Mouse (Mus musculus): ENCODE results near the gene Pard3. TPM values are rescaled to one million over a fixed set of nuclear protein-coding genes. Genes with fewer than 3 reads are reported as not detected.

The Pard3 gene
- polyA plus RNA-seq, 1 experiment from 2014 or later: 38.3 TPM

DNA sequence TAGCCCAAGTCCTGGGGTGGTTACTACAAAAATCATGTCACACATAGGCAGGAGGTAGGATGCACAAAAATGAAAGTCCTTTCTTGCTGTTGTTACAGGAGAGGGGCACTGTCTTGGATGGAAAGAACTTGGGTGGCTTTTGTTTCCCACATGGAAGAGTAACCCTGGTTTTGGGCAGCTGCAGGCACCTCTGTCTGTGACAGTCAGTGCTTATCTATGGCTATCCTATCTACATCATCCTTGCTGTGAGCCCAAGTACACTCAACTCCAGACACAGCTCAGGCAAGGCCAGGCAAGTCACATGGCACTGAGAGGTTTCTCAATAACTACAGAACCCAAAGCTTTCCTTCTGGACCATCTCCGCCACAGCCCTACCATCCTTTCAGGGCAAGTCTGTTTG, 506.8 kb downstream of the Pard3 start:
- Histone ChIP-seq H3K27ac (no peak overlapping the region), H3K4me2 (replicated peaks) (no peak overlapping the region), H3K4me3 (no peak overlapping the region), H3K4me1 (no peaks in the 10 kb centered on the region), H3K9ac (no peak overlapping the region), H3K36me3 (no peaks in the 10 kb centered on the region), H3K9me3 (replicated peaks) (no peaks in the 10 kb centered on the region), H3K27me3 (no peaks in the 10 kb centered on the region)
- ATAC-seq (ENCODE audit: low FRiP score): no peak
- 95% methylated on average over 1 of the region's 1 CpGs for WGBS

DNA sequence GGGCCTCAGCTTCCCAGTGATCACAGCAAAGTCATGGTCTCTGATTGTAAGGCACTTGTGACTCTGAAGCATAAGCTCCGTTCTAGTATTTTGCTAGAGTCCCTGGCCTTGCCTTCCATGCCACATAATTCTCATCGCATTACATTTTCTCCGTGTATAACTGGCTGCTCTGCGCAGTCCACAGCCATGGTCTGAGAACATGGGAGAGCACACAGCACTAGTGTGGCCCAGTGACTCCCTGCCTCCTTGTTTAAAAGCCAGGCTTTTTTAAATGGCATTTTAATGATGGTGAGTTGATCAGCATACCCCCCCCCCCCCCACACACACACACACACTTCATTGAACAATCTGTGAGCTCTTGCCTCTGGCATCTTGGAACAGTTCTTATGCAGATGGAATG, 508.8 kb downstream of the Pard3 start:
- Histone ChIP-seq H3K36me3 (no peaks in the 10 kb centered on the region), H3K4me3 (no peak overlapping the region), H3K4me2 (replicated peaks) (no peak overlapping the region), H3K27me3 (no peaks in the 10 kb centered on the region), H3K27ac (no peak overlapping the region; the same call in 1 of the 2 replicates), H3K9me3 (replicated peaks) (no peaks in the 10 kb centered on the region), H3K9ac (no peak overlapping the region), H3K4me1 (no peaks in the 10 kb centered on the region)
- 83% methylated on average over 4 of the region's 4 CpGs for WGBS
- no peak for ATAC-seq (ENCODE audit: low FRiP score)

DNA sequence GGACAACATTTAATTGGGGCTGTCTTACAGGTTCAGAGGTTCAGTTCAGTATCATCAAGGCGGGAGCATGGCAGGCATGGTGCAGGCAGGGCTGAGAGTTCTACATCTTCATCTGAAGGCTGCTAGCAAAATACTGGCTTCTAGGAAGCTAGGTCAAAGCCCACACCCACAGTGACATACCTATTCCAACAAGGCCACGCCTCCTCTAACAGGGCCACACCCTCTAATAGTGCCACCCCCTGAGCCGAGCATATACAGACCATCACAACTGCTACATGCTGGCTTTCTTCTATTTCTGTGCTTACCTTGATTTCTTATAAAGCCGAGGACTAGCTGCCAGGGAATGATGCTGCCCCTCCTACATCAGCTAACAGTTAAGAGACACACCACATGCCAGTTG, 513.0 kb downstream of the Pard3 start:
- Histone ChIP-seq H3K4me3 (no peak overlapping the region), H3K27ac (no peak overlapping the region), H3K4me1 (no peaks in the 10 kb centered on the region), H3K9ac (no peak overlapping the region), H3K36me3 (no peaks in the 10 kb centered on the region), H3K27me3 (no peaks in the 10 kb centered on the region), H3K9me3 (replicated peaks) (no peaks in the 10 kb centered on the region), H3K4me2 (replicated peaks) (no peak overlapping the region)
- ATAC-seq (ENCODE audit: low FRiP score): no peak
- WGBS: 94% methylated on average over 4 of the region's 4 CpGs

DNA sequence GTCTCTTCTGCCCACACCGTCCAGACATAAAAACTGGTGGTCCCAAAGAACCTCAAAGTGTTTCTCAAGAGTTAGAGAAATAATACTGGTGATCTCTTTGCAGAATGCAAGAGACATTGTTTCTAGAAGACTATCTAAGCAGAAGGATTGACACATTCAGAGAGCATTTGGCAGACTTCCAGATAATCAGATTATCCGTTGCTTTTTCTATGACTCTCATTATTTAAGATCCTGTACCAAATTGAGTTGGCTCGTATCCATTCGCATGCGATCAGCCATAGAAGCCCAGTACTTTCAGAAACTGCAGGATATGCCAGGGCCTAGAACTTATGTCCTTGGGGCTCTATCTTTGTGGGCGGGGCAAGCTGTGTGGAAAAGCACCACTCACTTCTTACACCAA, 514.0 kb downstream of the Pard3 start:
- Histone ChIP-seq H3K9ac (no peak overlapping the region), H3K4me1 (no peaks in the 10 kb centered on the region), H3K9me3 (replicated peaks) (no peaks in the 10 kb centered on the region), H3K36me3 (no peaks in the 10 kb centered on the region), H3K4me2 (replicated peaks) (no peak overlapping the region), H3K4me3 (no peak overlapping the region), H3K27ac (no peak overlapping the region), H3K27me3 (no peaks in the 10 kb centered on the region)
- 83% methylated on average over 6 of the region's 6 CpGs for WGBS
- ATAC-seq (ENCODE audit: low FRiP score): no peak

DNA sequence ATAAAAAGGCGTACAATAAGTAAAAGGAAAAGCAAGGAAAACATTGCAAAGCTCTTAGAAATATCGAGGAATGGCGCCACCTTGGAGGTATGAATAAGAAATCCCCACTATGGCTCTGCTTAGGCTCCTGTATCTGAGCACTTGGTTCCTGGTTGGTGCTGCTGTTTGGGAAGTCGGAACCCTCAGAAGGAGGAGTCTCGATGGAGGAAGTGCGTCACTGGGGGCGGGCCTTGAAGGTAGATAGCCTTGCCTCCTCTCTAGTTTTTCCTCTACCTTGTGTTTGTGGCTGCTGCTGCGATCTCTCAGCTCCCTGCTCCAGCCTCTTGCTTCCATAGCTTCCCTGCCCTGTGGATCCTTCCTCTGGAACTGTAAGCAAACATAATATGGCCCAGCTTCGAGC, 515.7 kb downstream of the Pard3 start:
- ATAC-seq (ENCODE audit: low FRiP score): no peak
- no peak overlapping the region for H3K27ac ChIP-seq
- no peak overlapping the region for H3K4me2 ChIP-seq (replicated peaks)
- 89% methylated on average over 9 of the region's 9 CpGs for WGBS
- H3K4me1 ChIP-seq: no peaks in the 10 kb centered on the region
- no peak overlapping the region for H3K4me3 ChIP-seq
- no peaks in the 10 kb centered on the region for H3K9me3 ChIP-seq (replicated peaks)
- H3K36me3 ChIP-seq: no peaks in the 10 kb centered on the region
- H3K27me3 ChIP-seq: no peaks in the 10 kb centered on the region
- no peak overlapping the region for H3K9ac ChIP-seq

DNA sequence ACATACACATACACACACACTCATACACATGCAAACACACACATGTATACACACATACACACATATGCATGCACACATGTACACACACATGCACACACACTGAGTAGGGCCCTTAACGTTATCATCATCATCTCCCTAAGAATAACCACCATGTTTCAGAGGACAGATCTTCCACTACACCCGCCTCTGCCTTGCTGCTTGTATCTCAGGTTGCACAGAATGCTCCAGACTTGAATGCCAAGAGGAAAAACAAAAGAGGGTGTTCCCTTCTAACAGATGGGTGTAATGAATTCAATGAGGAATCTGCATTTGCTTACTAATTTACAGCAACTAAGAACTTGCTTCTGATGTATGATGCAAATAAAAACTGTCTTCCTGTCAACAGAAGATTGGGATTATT, 519.7 kb downstream of the Pard3 start:
- no peaks in the 10 kb centered on the region for H3K9me3 ChIP-seq (replicated peaks)
- H3K4me1 ChIP-seq: peaks cover 4% of the 10 kb centered on the region; the same call in 1 of the 2 replicates
- no peak overlapping the region for H3K27ac ChIP-seq
- no peak overlapping the region for H3K9ac ChIP-seq
- no peak overlapping the region for H3K4me3 ChIP-seq
- no peaks in the 10 kb centered on the region for H3K36me3 ChIP-seq
- H3K4me2 ChIP-seq (replicated peaks): no peak overlapping the region
- ATAC-seq (ENCODE audit: low FRiP score): no peak
- 72% methylated on average over 2 of the region's 2 CpGs for WGBS
- H3K27me3 ChIP-seq: no peaks in the 10 kb centered on the region

DNA sequence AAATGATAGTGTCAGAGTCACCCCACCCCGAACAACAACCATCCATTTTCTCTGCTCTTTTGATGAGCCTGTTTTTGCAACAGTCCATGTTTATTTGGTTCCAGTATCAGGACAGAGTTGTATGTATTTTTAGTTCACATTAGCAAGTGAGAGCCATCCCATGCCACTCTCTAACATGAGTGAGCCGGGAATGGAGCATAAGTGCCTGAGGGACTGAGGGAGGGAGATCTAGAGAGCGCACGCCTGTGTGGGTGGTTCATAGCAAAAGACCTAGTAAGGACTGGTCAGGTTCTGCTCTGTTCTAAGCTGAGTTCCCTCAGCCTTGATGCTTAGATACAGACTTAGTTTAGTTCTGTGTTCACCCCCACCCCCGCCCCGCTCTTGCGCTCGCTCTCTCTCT, 521.9 kb downstream of the Pard3 start:
- H3K27ac ChIP-seq: no peak overlapping the region
- no peak overlapping the region for H3K9ac ChIP-seq

DNA sequence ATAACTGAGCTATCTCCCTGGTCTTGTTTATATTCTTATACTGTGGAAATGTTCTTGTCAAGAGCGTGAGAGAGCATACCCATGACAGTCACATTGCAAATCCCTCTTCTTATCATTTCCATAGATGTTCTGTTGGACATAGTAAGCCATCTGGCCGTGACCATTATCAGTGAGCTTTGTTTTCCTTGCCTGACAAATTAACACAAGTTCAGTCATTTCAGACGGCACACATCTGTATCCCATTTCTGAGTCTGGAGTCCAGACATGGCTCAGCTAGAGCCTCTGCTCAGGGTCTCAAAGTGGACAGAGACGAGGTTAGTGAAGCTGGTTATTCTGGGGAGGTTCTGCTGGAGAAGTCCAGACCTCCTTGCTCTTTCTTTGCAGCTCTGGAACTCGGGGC, 523.0 kb downstream of the Pard3 start:
- Histone ChIP-seq H3K4me2 (replicated peaks) (no peak overlapping the region), H3K27me3 (no peaks in the 10 kb centered on the region), H3K9ac (no peak overlapping the region), H3K4me1 (peaks cover 4% of the 10 kb centered on the region; the same call in 1 of the 2 replicates), H3K9me3 (replicated peaks) (no peaks in the 10 kb centered on the region), H3K27ac (no peak overlapping the region), H3K36me3 (no peaks in the 10 kb centered on the region), H3K4me3 (no peak overlapping the region)
- no peak for ATAC-seq (ENCODE audit: low FRiP score)
- 64% methylated on average over 5 of the region's 5 CpGs for WGBS

More for the DNA sequence above, 521.9 kb downstream of the Pard3 start:
- Histone ChIP-seq H3K36me3 (no peaks in the 10 kb centered on the region), H3K4me2 (replicated peaks) (no peak overlapping the region), H3K9me3 (replicated peaks) (no peaks in the 10 kb centered on the region), H3K27me3 (no peaks in the 10 kb centered on the region), H3K4me1 (peaks cover 4% of the 10 kb centered on the region; the same call in 1 of the 2 replicates), H3K4me3 (no peak overlapping the region)
- 87% methylated on average over 8 of the region's 8 CpGs for WGBS
- ATAC-seq (ENCODE audit: low FRiP score): no peak

DNA sequence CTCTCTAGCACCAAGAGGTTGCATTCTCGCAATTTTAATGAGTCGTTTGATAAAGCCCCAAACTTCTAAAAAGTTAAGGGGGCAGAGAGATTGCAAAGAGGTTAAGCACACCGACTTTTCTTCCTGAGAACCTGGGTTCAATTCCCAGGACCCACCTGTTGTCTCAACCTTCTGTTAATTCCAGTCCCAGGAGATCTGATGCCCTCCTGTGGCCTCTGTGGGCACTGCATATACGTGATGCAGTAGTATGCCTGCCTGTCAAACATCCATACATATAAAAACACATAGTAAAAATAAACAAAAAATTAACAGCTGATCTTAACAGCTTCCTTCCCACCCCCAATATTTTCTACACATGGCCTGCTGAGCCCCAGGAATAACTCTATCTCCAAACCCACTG, 524.6 kb downstream of the Pard3 start:
- Histone ChIP-seq H3K4me1 (peaks cover 4% of the 10 kb centered on the region; the same call in 1 of the 2 replicates), H3K9me3 (replicated peaks) (no peaks in the 10 kb centered on the region), H3K36me3 (no peaks in the 10 kb centered on the region), H3K9ac (no peak overlapping the region), H3K4me2 (replicated peaks) (no peak overlapping the region), H3K27ac (no peak overlapping the region), H3K27me3 (no peaks in the 10 kb centered on the region), H3K4me3 (no peak overlapping the region)
- 66% methylated on average over 4 of the region's 4 CpGs for WGBS
- ATAC-seq (ENCODE audit: low FRiP score): no peak

DNA sequence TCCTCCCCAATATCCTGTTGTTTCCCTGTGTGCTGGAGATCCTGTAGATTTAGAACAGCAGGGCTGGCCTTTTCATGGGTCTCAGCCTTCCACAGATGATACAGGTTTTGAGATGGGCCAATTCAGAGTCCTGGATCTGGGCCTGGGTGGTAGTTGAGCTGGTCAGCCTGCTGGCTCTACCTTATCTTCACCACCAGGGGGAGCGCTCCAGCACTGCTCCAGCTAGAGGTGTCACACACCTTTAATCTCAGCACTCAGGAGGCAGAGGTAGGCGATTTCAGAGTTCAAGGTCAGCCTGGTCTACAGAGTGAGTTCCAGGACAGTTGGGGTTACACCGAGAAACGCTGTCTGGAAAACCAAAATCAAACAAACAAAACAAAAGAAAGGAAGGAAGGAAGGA, 525.6 kb downstream of the Pard3 start:
- H3K4me2 ChIP-seq (replicated peaks): no peak overlapping the region
- WGBS: 52% methylated on average over 4 of the region's 4 CpGs
- peaks cover 4% of the 10 kb centered on the region; the same call in 1 of the 2 replicates for H3K4me1 ChIP-seq
- no peak for ATAC-seq (ENCODE audit: low FRiP score)
- H3K9ac ChIP-seq: no peak overlapping the region
- no peaks in the 10 kb centered on the region for H3K27me3 ChIP-seq
- H3K4me3 ChIP-seq: no peak overlapping the region
- H3K36me3 ChIP-seq: no peaks in the 10 kb centered on the region
- H3K27ac ChIP-seq: no peak overlapping the region
- H3K9me3 ChIP-seq (replicated peaks): no peaks in the 10 kb centered on the region

DNA sequence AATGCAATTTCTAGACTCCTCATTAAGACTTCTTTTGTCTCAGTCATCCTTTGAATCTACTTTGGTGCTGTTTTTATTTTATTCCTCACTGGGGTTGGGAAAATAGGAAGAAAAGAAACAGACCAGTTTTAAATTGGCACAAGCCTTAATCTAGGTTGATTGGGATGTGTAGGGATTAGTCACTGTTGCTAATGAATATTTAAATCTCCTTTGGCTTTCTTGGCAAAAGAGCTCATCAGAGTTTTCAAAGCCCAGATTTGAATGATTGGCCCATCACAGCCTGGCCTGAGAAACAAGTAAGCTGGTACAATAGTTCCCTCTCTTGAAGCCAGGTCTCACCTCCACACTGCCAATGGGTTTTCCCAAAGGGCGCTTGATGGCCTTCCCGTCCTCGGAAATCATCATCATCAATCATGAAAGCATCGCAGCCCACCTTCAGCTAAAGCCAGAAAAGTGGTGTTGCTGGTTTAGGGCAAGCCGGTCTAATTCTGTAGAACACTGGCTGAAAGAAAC, 527.0 kb downstream of the Pard3 start:
- Histone ChIP-seq H3K27me3 (no peaks in the 10 kb centered on the region), H3K9ac (no peak overlapping the region), H3K36me3 (no peaks in the 10 kb centered on the region), H3K9me3 (replicated peaks) (no peaks in the 10 kb centered on the region), H3K4me3 (no peak overlapping the region), H3K4me2 (replicated peaks) (no peak overlapping the region), H3K27ac (no peak overlapping the region), H3K4me1 (peaks cover 4% of the 10 kb centered on the region; the same call in 1 of the 2 replicates)
- no peak for ATAC-seq (ENCODE audit: low FRiP score)
- 77% methylated on average over 5 of the region's 5 CpGs for WGBS

DNA sequence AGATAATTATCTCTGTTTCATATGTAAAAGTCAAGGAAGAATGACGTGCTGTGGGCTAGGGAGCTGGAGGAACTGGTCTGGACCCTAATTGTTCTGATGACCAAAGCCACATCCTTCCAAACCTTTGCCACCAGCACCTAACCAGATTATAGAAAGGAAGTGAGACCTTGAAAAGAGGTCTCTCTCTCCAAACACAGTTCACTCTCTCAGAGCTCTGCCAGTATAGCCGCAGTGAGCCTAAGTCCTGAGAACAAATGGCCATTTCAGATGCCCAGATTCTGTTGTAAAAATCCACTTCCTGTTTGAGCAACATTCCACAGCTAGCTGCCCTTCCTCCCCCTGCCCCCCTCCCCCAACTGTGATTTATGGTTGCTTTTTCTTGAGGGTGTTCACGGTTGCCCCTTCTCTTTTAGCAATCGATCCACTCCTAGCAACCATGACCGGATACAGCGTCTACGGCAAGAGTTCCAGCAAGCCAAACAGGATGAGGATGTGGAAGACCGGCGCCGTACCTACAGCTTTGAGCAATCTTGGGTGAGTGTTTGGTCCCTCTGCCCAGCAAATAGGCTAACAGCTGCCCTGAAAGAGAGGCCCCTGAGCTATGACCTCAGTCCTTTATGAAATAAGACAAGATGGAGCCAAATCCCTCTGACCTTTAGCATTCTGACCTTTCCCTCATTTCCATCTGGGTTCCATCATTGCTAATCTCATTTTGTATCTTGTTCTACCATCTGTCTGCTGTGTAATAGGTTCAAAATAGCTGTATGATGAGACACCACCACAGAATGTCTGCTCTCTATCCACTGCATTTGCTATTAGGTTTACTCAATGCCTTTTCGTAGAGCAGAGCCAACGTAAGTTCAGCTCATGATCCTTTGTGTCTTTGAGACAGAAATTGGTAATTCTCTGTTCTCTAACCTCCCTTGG, 529.2 kb downstream of the Pard3 start:
- Histone ChIP-seq H3K9me3 (replicated peaks) (no peaks in the 10 kb centered on the region), H3K9ac (no peak overlapping the region), H3K4me2 (replicated peaks) (no peak overlapping the region), H3K4me3 (no peak overlapping the region), H3K27me3 (no peaks in the 10 kb centered on the region), H3K4me1 (no peaks in the 10 kb centered on the region), H3K36me3 (no peaks in the 10 kb centered on the region), H3K27ac (no peak overlapping the region)
- 84% methylated on average over 12 of the region's 12 CpGs for WGBS
- no peak for ATAC-seq (ENCODE audit: low FRiP score)

DNA sequence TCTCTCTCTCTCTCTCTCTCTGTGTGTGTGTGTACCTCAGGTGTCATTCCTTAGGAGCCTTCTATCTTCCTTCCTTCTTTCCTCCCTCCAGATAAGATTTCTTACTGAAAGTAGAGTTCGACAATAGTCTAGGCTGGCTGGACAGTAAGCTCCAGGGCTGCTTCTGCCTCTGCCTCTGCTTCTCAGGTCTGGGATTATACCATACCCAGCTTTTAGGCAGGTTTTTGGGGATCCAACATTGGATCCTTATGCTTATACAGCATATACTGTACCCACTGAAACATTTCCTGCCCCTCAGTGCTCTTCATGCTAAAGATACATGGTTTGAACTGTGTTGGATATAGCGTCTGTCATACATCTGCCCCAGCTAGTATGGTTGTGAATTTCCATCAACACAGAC, 536.9 kb downstream of the Pard3 start:
- no peaks in the 10 kb centered on the region for H3K4me1 ChIP-seq
- H3K9me3 ChIP-seq (replicated peaks): no peaks in the 10 kb centered on the region
- no peak overlapping the region for H3K27ac ChIP-seq
- no peaks in the 10 kb centered on the region for H3K27me3 ChIP-seq
- 100% methylated on average over 2 of the region's 2 CpGs for WGBS
- ATAC-seq (ENCODE audit: low FRiP score): no peak
- no peak overlapping the region for H3K4me2 ChIP-seq (replicated peaks)
- peaks cover 9% of the 10 kb centered on the region; the same call in 1 of the 2 replicates for H3K36me3 ChIP-seq
- no peak overlapping the region for H3K4me3 ChIP-seq
- no peak overlapping the region for H3K9ac ChIP-seq

Data from hindbrain, embryonic 12.5 days (tissue).